Mouse (Mus musculus): ENCODE measurements at regions not wholly inside any gene's neighbourhood (a gene's known extent, or its start where the extent isn't known, plus 50 kb on each side); places are given as distances from the start of the nearest gene placed in this dataset.

DNA sequence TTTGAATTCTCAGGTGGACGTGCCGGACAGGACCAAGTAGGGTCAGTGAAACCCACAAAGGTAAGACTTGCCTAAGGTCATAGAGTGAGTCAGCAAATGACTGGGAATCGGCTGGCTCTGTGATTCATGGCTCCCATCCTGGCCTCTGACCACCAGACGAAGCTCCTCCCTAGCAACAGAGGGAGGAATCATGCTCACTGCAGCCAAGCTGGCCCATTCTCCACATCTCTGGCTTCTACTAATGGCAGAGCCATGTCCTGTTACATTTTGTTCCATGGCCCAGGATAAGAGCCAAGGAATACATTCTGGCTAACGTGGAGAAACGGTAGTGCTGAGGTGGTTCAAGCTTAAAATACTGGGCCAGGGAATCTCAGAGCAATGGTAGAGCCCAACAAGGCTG lies 814.2 kb downstream of the Kcnj2 start:
- Histone ChIP-seq H3K36me3 (ENCODE audit: control insufficient read depth, insufficient read depth, low read length) (no peaks in the 10 kb centered on the region), H3K9ac (ENCODE audit: low read depth, low read length) (no peak overlapping the region), H3K4me2 (ENCODE audit: low read depth, low read length) (no peak overlapping the region), H3K27ac (replicated peaks; ENCODE audit: low read depth, low read length) (no peak overlapping the region), H3K9me3 (ENCODE audit: control insufficient read depth, low read length) (no peaks in the 10 kb centered on the region), H3K4me1 (ENCODE audit: control insufficient read depth, insufficient read depth, low read length) (no peaks in the 10 kb centered on the region), H3K4me3 (ENCODE audit: low read depth, low read length) (no peak overlapping the region), H3K27me3 (replicated peaks; ENCODE audit: control insufficient read depth, insufficient read depth, low read length) (no peaks in the 10 kb centered on the region)
- WGBS, result 87% methylated on average over 6 of the region's 6 CpGs
- DNase-seq (ENCODE audit: low spot score) (no peak), ATAC-seq (ENCODE audit: low read depth) (no peak)

DNA sequence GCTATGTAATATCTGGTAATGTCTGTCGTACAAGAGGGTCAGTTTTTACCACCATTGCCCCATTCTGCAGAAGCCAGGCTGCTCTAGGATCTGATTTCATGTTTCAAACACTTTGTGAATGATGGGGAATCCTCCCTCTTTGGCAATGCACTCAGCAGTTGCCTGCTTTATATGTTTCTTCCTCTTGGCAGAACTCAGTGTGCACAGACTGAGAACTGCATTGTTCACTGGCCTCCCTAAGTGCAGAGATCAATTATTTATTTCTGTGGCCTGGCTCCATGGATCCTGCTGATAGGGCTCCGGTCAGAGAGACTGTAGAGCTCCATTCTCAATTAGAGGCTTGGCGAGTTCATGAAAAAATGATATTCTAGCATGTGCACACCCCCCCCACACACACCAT lies 824.1 kb downstream of the Kcnj2 start:
- DNase-seq (ENCODE audit: low spot score) (no peak), ATAC-seq (ENCODE audit: low read depth) (no peak)
- Histone ChIP-seq H3K36me3 (ENCODE audit: control insufficient read depth, insufficient read depth, low read length) (no peaks in the 10 kb centered on the region), H3K9ac (ENCODE audit: low read depth, low read length) (no peak overlapping the region), H3K27ac (replicated peaks; ENCODE audit: low read depth, low read length) (no peak overlapping the region), H3K9me3 (ENCODE audit: control insufficient read depth, low read length) (no peaks in the 10 kb centered on the region), H3K4me3 (ENCODE audit: low read depth, low read length) (no peak overlapping the region), H3K4me2 (ENCODE audit: low read depth, low read length) (no peak overlapping the region), H3K4me1 (ENCODE audit: control insufficient read depth, insufficient read depth, low read length) (peaks cover 12% of the 10 kb centered on the region), H3K27me3 (replicated peaks; ENCODE audit: control insufficient read depth, insufficient read depth, low read length) (no peaks in the 10 kb centered on the region)
- WGBS, result 65% methylated on average over 3 of the region's 3 CpGs

DNA sequence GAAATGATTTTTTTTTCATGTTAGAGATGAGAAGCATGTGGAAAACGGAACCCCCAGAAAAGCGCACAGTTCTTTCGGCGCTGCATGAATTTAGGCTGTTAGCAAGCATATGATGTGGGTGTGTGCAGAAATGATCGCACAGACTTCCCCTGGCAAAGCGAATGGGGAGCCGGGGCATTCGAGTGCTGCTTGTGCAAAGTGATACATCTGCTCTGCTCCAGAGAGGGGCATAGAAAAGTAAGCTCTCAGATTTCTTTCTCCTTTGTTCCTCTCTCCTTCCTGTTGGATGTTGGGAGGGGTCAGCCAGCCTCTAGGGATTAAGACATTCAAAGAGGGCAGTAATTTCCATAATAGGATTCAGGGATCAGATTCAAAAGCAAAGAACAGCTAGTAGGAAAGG lies 827.9 kb downstream of the Kcnj2 start:
- Histone ChIP-seq H3K27ac (replicated peaks; ENCODE audit: low read depth, low read length) (no peak overlapping the region), H3K27me3 (replicated peaks; ENCODE audit: control insufficient read depth, insufficient read depth, low read length) (no peaks in the 10 kb centered on the region), H3K4me2 (ENCODE audit: low read depth, low read length) (peak overlapping the region; percentile 33), H3K9ac (ENCODE audit: low read depth, low read length) (no peak overlapping the region), H3K4me3 (ENCODE audit: low read depth, low read length) (no peak overlapping the region), H3K36me3 (ENCODE audit: control insufficient read depth, insufficient read depth, low read length) (no peaks in the 10 kb centered on the region), H3K9me3 (ENCODE audit: control insufficient read depth, low read length) (no peaks in the 10 kb centered on the region), H3K4me1 (ENCODE audit: control insufficient read depth, insufficient read depth, low read length) (peaks cover 12% of the 10 kb centered on the region)
- WGBS, result 8% methylated on average over 8 of the region's 8 CpGs
- ATAC-seq (ENCODE audit: low read depth) (peak; percentile 88), DNase-seq (ENCODE audit: low spot score) (peak; percentile 71)

DNA sequence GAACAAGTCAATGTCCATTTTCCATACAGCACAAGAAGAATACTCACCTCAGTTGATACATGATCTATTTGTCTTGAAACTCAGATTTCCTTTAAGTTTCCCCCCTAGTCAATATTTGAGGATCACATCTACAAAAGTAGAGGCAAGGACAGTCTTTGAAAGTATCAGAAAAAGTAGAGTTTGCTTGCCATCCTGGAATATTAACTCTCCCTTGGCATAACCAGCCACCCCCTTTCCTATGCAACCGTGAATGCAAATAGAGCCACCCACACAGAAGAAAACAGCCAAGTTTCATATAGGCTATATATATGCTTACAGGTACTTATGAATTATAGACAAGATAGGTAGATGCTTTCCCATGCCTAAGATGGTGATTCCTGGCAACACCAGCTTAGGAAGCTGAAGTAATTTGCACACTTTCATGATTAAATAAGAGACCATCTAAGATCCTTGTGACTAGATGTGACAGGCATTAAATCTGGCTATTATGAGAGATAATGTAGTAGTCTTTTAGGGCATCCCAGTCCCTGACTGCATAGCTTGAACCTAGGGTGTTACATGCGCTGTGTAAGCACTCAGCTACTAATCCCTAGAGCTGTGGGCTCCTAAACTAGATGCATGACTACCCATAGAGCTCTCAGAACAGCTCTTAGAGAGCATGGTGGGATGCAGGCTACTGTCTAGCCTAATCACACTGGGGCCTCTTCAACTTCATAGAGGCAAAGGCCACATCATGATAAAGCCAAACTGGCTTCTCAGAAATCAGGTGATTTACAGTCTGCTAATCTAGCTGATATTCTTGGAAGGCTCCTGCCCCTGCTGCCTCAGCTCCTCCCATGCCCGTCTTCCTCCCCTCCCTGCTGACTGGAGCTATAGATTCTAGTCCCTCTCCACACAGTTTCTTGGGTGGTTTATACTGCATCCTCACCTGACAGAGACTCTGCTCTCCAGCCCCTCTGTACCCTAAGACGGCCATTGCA lies 829.5 kb downstream of the Kcnj2 start:
- Histone ChIP-seq H3K4me3 (ENCODE audit: low read depth, low read length) (no peak overlapping the region), H3K4me1 (ENCODE audit: control insufficient read depth, insufficient read depth, low read length) (peaks cover 12% of the 10 kb centered on the region), H3K27ac (replicated peaks; ENCODE audit: low read depth, low read length) (no peak overlapping the region), H3K9ac (ENCODE audit: low read depth, low read length) (no peak overlapping the region), H3K27me3 (replicated peaks; ENCODE audit: control insufficient read depth, insufficient read depth, low read length) (no peaks in the 10 kb centered on the region), H3K4me2 (ENCODE audit: low read depth, low read length) (no peak overlapping the region), H3K9me3 (ENCODE audit: control insufficient read depth, low read length) (no peaks in the 10 kb centered on the region), H3K36me3 (ENCODE audit: control insufficient read depth, insufficient read depth, low read length) (no peaks in the 10 kb centered on the region)
- WGBS, result 88% methylated on average over 4 of the region's 4 CpGs
- no peak for ATAC-seq (ENCODE audit: low read depth)
- DNase-seq (ENCODE audit: low spot score), result no peak

DNA sequence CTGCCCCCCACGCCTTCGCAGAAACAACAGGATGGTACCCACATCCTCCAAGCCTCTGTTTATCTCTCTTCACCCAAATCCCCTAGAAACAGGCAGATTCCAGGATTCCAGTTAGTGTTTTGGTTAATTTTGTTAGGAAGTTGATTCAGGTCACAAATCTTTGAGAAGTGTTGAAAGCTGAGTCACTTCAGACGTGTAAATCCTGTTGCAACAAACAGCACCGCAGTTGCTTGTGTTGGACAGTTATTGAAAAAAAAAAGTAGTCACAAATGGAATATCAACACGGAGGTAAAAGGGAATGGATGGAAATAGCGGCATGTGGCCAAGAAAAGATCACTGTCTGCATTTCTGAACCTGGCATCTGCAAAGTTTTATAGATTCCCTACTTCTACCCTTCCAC lies 831.0 kb downstream of the Kcnj2 start:
- Histone ChIP-seq H3K4me1 (ENCODE audit: control insufficient read depth, insufficient read depth, low read length) (peaks cover 12% of the 10 kb centered on the region), H3K9ac (ENCODE audit: low read depth, low read length) (no peak overlapping the region), H3K36me3 (ENCODE audit: control insufficient read depth, insufficient read depth, low read length) (no peaks in the 10 kb centered on the region), H3K4me2 (ENCODE audit: low read depth, low read length) (no peak overlapping the region), H3K9me3 (ENCODE audit: control insufficient read depth, low read length) (no peaks in the 10 kb centered on the region), H3K27me3 (replicated peaks; ENCODE audit: control insufficient read depth, insufficient read depth, low read length) (no peaks in the 10 kb centered on the region), H3K4me3 (ENCODE audit: low read depth, low read length) (no peak overlapping the region), H3K27ac (replicated peaks; ENCODE audit: low read depth, low read length) (no peak overlapping the region)
- no peak for DNase-seq (ENCODE audit: low spot score)
- no peak for ATAC-seq (ENCODE audit: low read depth)
- WGBS, result 84% methylated on average over 6 of the region's 6 CpGs

DNA sequence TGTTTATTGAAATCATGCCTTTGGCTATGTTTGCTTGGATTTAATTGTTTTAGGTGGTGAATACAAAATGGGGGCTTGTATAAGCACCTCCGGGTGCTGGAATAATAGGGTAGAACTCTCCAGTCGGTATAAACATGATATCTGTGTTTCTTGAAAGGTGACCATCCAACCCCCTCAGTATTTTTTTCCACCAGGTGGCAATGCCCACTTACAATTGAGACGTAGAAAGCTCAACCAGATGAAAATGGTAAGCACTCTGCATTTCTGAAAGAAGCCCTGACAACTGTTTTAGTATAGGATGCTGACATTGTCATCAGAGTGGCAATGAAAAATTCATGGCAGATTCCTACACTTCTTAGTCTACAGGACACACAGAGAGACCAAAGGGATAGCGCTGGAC lies 838.1 kb downstream of the Kcnj2 start:
- ATAC-seq (ENCODE audit: low read depth) (no peak), DNase-seq (ENCODE audit: low spot score) (peak; percentile 40)
- no peak overlapping the region for H3K4me2 ChIP-seq (ENCODE audit: low read depth, low read length)
- no peak overlapping the region for H3K4me3 ChIP-seq (ENCODE audit: low read depth, low read length)
- no peak overlapping the region for H3K9ac ChIP-seq (ENCODE audit: low read depth, low read length)
- no peaks in the 10 kb centered on the region for H3K9me3 ChIP-seq (ENCODE audit: control insufficient read depth, low read length)
- H3K27ac ChIP-seq (replicated peaks; ENCODE audit: low read depth, low read length), result no peak overlapping the region
- no peaks in the 10 kb centered on the region for H3K4me1 ChIP-seq (ENCODE audit: control insufficient read depth, insufficient read depth, low read length)
- H3K36me3 ChIP-seq (ENCODE audit: control insufficient read depth, insufficient read depth, low read length), result no peaks in the 10 kb centered on the region
- no peaks in the 10 kb centered on the region for H3K27me3 ChIP-seq (replicated peaks; ENCODE audit: control insufficient read depth, insufficient read depth, low read length)
- WGBS, result 59% methylated on average over 4 of the region's 4 CpGs

DNA sequence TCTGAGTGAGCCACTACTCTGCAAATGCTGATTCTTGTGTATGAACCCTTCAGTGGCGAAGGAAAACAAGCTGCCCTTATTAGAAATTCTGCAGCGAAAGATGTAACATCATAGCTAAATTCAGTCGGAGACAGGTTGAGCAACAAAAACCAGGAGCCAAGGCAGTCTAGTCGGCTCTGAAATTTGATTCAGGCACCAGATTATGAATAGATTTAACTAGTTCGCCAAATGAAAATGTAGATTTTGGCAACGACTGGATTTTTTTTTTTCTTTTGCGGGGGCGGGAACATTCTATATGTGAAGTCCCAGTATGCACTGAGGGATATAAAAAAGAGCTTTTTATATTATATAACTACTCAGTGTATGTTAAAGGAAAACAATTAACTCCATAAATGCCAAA lies 847.9 kb downstream of the Kcnj2 start:
- H3K27ac ChIP-seq (replicated peaks; ENCODE audit: low read depth, low read length), result 0 out of 2 replicates have a peak overlapping the region, but pooled peaks have one; percentile 0
- no peak overlapping the region for H3K4me2 ChIP-seq (ENCODE audit: low read depth, low read length)
- DNase-seq (ENCODE audit: low spot score) (peak; percentile 69), ATAC-seq (ENCODE audit: low read depth) (no peak)
- no peak overlapping the region for H3K4me3 ChIP-seq (ENCODE audit: low read depth, low read length)
- no peak overlapping the region for H3K9ac ChIP-seq (ENCODE audit: low read depth, low read length)
- 56% methylated on average over 8 of the region's 8 CpGs for WGBS
- H3K27me3 ChIP-seq (replicated peaks; ENCODE audit: control insufficient read depth, insufficient read depth, low read length), result no peaks in the 10 kb centered on the region
- no peaks in the 10 kb centered on the region for H3K36me3 ChIP-seq (ENCODE audit: control insufficient read depth, insufficient read depth, low read length)
- H3K9me3 ChIP-seq (ENCODE audit: control insufficient read depth, low read length), result no peaks in the 10 kb centered on the region
- H3K4me1 ChIP-seq (ENCODE audit: control insufficient read depth, insufficient read depth, low read length), result no peaks in the 10 kb centered on the region

DNA sequence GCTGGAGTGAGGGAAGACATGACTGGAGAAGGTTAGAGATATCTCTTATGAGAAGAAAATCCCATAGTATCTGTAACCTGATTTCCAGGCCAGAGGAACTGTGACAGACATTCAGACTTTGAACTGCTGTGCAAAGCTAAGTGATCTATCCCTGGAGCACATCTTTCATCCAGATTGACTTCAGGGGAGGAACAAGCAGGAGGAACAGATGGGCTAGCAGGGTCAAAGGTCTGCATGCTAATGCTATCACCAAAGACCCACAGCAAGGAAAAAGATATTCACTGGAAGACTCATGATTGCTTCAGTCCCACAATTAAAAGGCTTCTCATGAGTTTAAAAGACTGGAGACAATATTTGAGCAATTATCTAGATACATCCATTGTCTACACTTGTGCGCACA lies 855.7 kb upstream of the Sox9 start:
- Histone ChIP-seq H3K9me3 (ENCODE audit: control insufficient read depth, low read length) (no peaks in the 10 kb centered on the region), H3K4me1 (ENCODE audit: control insufficient read depth, insufficient read depth, low read length) (peaks cover 7% of the 10 kb centered on the region), H3K4me2 (ENCODE audit: low read depth, low read length) (no peak overlapping the region), H3K9ac (ENCODE audit: low read depth, low read length) (no peak overlapping the region), H3K36me3 (ENCODE audit: control insufficient read depth, insufficient read depth, low read length) (no peaks in the 10 kb centered on the region), H3K27ac (replicated peaks; ENCODE audit: low read depth, low read length) (no peak overlapping the region), H3K27me3 (replicated peaks; ENCODE audit: control insufficient read depth, insufficient read depth, low read length) (no peaks in the 10 kb centered on the region), H3K4me3 (ENCODE audit: low read depth, low read length) (no peak overlapping the region)
- ATAC-seq (ENCODE audit: low read depth) (no peak), DNase-seq (ENCODE audit: low spot score) (no peak)
- 98% methylated on average over 1 of the region's 1 CpGs for WGBS

DNA sequence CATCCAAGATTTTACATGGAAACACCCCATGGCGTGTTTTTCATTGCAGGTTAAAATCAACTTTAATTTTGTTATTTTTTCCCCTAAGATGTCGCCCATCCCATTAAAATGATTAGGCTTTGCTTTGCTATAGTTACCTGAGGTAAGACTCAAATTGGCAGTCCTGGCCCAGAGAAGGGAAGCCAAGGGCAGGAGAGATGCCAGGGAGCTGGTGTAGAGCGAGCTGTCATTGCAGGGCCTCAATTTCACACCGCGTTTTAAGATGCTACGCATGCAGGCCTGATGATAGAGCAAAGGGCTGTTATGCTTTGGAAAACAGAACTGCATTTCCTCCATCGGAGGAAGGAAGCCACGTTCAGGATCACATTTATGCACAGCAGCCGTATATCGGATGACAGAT lies 852.7 kb upstream of the Sox9 start:
- Histone ChIP-seq H3K27ac (replicated peaks; ENCODE audit: low read depth, low read length) (no peak overlapping the region; the same call in 1 of the 2 replicates), H3K27me3 (replicated peaks; ENCODE audit: control insufficient read depth, insufficient read depth, low read length) (no peaks in the 10 kb centered on the region), H3K36me3 (ENCODE audit: control insufficient read depth, insufficient read depth, low read length) (no peaks in the 10 kb centered on the region), H3K4me2 (ENCODE audit: low read depth, low read length) (no peak overlapping the region), H3K9ac (ENCODE audit: low read depth, low read length) (no peak overlapping the region), H3K4me1 (ENCODE audit: control insufficient read depth, insufficient read depth, low read length) (peaks cover 7% of the 10 kb centered on the region), H3K9me3 (ENCODE audit: control insufficient read depth, low read length) (no peaks in the 10 kb centered on the region), H3K4me3 (ENCODE audit: low read depth, low read length) (no peak overlapping the region)
- 48% methylated on average over 10 of the region's 10 CpGs for WGBS
- ATAC-seq (ENCODE audit: low read depth), result no peak
- DNase-seq (ENCODE audit: low spot score), result no peak
